Mouse (Mus musculus) heart, postnatal 25 days (tissue): ENCODE results near the gene Copb2. TPM values are rescaled to one million over a fixed set of nuclear protein-coding genes. Genes with fewer than 3 reads are reported as not detected.

Experiments
- DNase-seq: peaks from one replicate; pipeline ENCODE4 v3.0.0; 2022; ENCODE audit warnings: low spot score
- intact Hi-C: fragments of 180-260 bp; cut with DNase I; formaldehyde crosslinking; loops from one replicate; pipeline ENCODE4 v1.15.1; 2025
- total RNA-seq, 2 experiments: library from RNA; stranded (reverse); gene quantifications; 2 replicates each; pipeline ENCODE4 v1.2.3; 2021

Copb2 gene
- total RNA-seq, 2 experiments from 2014 or later, result 95.3 to 100 TPM

- DNase-seq, result no peak
- intact Hi-C loops, result no loop called here
Measured at GRCm38 (mm10) chr9:98633287-98634162, 70.0 kb downstream of the Copb2 start.

Other genes with a start within 250 kb of the Copb2 start
- 1 to 10 TPM; 7.4 to 7.6 TPM for gene Rbp1, start 140.8 kb upstream of the Copb2 start, total RNA-seq
- under 1 TPM in 1 of 2 experiments, not detected in 1; 0.39 TPM for gene Rbp2, start 77.6 kb upstream of the Copb2 start, total RNA-seq
- gene Mrps22, start 37.9 kb downstream of the Copb2 start, total RNA-seq, result 10 to 100 TPM; 33.8 to 34.4 TPM